Mouse (Mus musculus): ENCODE measurements at regions not wholly inside any gene's neighbourhood (a gene's known extent, or its start where the extent isn't known, plus 50 kb on each side); places are given as distances from the start of the nearest gene placed in this dataset.

- no peak for DNase-seq (ENCODE audit: low read depth, low spot score)
- Histone ChIP-seq H3K9me3 (ENCODE audit: control insufficient read depth, insufficient read depth, low read depth, low read length) (no peaks in the 10 kb centered on the region), H3K4me1 (ENCODE audit: control insufficient read depth in 2 of 2, insufficient read depth in 2 of 2, low read length in 2 of 2, poor library complexity in 1 of 2) (no peaks in the 10 kb centered on the region), H3K4me3 (ENCODE audit: insufficient read depth in 1 of 2, low read depth in 1 of 2, low read length in 2 of 2, poor library complexity in 1 of 2, severe bottlenecking in 1 of 2) (no peak overlapping the region), H3K27ac (ENCODE audit: insufficient read depth, low read depth, low read length, poor library complexity, severe bottlenecking) (no peak overlapping the region), H3K36me3 (ENCODE audit: control insufficient read depth, insufficient read depth, low read length, poor library complexity, severe bottlenecking) (no peaks in the 10 kb centered on the region), H3K9ac (ENCODE audit: insufficient read depth, low read depth, low read length, poor library complexity, severe bottlenecking) (no peak overlapping the region)
- TF ChIP-seq MAFK (IDR thresholded peaks at IDR 0.05; ENCODE audit: insufficient read depth, low read depth, low read length) (no peak), ZNF384 (IDR thresholded peaks at IDR 0.05; ENCODE audit: low read depth, low read length) (no peak), HCFC1 (IDR thresholded peaks at IDR 0.05; ENCODE audit: borderline replicate concordance, insufficient read depth, low read length) (no peak), ZC3H11A (IDR thresholded peaks at IDR 0.05; ENCODE audit: borderline replicate concordance, low read depth, low read length) (no peak), CHD2 (IDR thresholded peaks at IDR 0.05; ENCODE audit: low read depth, low read length) (no peak)
- in situ Hi-C loops (cut with MboI; ENCODE audit: low sequenced_read_pairs in 2 of 2, unreplicated experiment in 2 of 2) = no loop called here
These were observed 145.8 kb upstream of the Syt13 start for GRCm38 (mm10) chr2:92769061-92769460.

GRCm38 (mm10) chr2:92770098-92770497 is 144.8 kb upstream of the Syt13 start:
- H3K9me3 ChIP-seq (ENCODE audit: control insufficient read depth, insufficient read depth, low read depth, low read length) = no peaks in the 10 kb centered on the region
- TF ChIP-seq ZNF384 (IDR thresholded peaks at IDR 0.05; ENCODE audit: low read depth, low read length) (no peak), CHD2 (IDR thresholded peaks at IDR 0.05; ENCODE audit: low read depth, low read length) (no peak), HCFC1 (IDR thresholded peaks at IDR 0.05; ENCODE audit: borderline replicate concordance, insufficient read depth, low read length) (no peak), MAFK (IDR thresholded peaks at IDR 0.05; ENCODE audit: insufficient read depth, low read depth, low read length) (no peak), ZC3H11A (IDR thresholded peaks at IDR 0.05; ENCODE audit: borderline replicate concordance, low read depth, low read length) (no peak)
- no peak overlapping the region for H3K4me3 ChIP-seq (ENCODE audit: insufficient read depth in 1 of 2, low read depth in 1 of 2, low read length in 2 of 2, poor library complexity in 1 of 2, severe bottlenecking in 1 of 2)
- H3K4me1 ChIP-seq (ENCODE audit: control insufficient read depth in 2 of 2, insufficient read depth in 2 of 2, low read length in 2 of 2, poor library complexity in 1 of 2) = no peaks in the 10 kb centered on the region
- H3K9ac ChIP-seq (ENCODE audit: insufficient read depth, low read depth, low read length, poor library complexity, severe bottlenecking) = no peak overlapping the region
- no peak for DNase-seq (ENCODE audit: low read depth, low spot score)
- H3K36me3 ChIP-seq (ENCODE audit: control insufficient read depth, insufficient read depth, low read length, poor library complexity, severe bottlenecking) = no peaks in the 10 kb centered on the region
- in situ Hi-C loops (cut with MboI; ENCODE audit: low sequenced_read_pairs in 2 of 2, unreplicated experiment in 2 of 2) = no loop called here
- no peak overlapping the region for H3K27ac ChIP-seq (ENCODE audit: insufficient read depth, low read depth, low read length, poor library complexity, severe bottlenecking)

GRCm38 (mm10) chr2:92772623-92773022 is 142.3 kb upstream of the Syt13 start:
- DNase-seq (ENCODE audit: low read depth, low spot score) = no peak
- Histone ChIP-seq H3K36me3 (ENCODE audit: control insufficient read depth, insufficient read depth, low read length, poor library complexity, severe bottlenecking) (no peaks in the 10 kb centered on the region), H3K9ac (ENCODE audit: insufficient read depth, low read depth, low read length, poor library complexity, severe bottlenecking) (no peak overlapping the region), H3K27ac (ENCODE audit: insufficient read depth, low read depth, low read length, poor library complexity, severe bottlenecking) (no peak overlapping the region), H3K4me3 (ENCODE audit: insufficient read depth in 1 of 2, low read depth in 1 of 2, low read length in 2 of 2, poor library complexity in 1 of 2, severe bottlenecking in 1 of 2) (no peak overlapping the region), H3K9me3 (ENCODE audit: control insufficient read depth, insufficient read depth, low read depth, low read length) (no peaks in the 10 kb centered on the region), H3K4me1 (ENCODE audit: control insufficient read depth in 2 of 2, insufficient read depth in 2 of 2, low read length in 2 of 2, poor library complexity in 1 of 2) (no peaks in the 10 kb centered on the region)
- in situ Hi-C loops (cut with MboI; ENCODE audit: low sequenced_read_pairs in 2 of 2, unreplicated experiment in 2 of 2) = no loop called here
- TF ChIP-seq MAFK (IDR thresholded peaks at IDR 0.05; ENCODE audit: insufficient read depth, low read depth, low read length) = no peak
- TF ChIP-seq ZNF384 (IDR thresholded peaks at IDR 0.05; ENCODE audit: low read depth, low read length) = no peak
- TF ChIP-seq HCFC1 (IDR thresholded peaks at IDR 0.05; ENCODE audit: borderline replicate concordance, insufficient read depth, low read length) = no peak
- no peak for TF ChIP-seq ZC3H11A (IDR thresholded peaks at IDR 0.05; ENCODE audit: borderline replicate concordance, low read depth, low read length)
- no peak for TF ChIP-seq CHD2 (IDR thresholded peaks at IDR 0.05; ENCODE audit: low read depth, low read length)

GRCm38 (mm10) chr2:92776497-92776896 is 138.4 kb upstream of the Syt13 start:
- no peak overlapping the region for H3K27ac ChIP-seq (ENCODE audit: insufficient read depth, low read depth, low read length, poor library complexity, severe bottlenecking)
- DNase-seq (ENCODE audit: low read depth, low spot score) = no peak
- TF ChIP-seq ZC3H11A (IDR thresholded peaks at IDR 0.05; ENCODE audit: borderline replicate concordance, low read depth, low read length) (no peak), CHD2 (IDR thresholded peaks at IDR 0.05; ENCODE audit: low read depth, low read length) (no peak), MAFK (IDR thresholded peaks at IDR 0.05; ENCODE audit: insufficient read depth, low read depth, low read length) (no peak), ZNF384 (IDR thresholded peaks at IDR 0.05; ENCODE audit: low read depth, low read length) (no peak), HCFC1 (IDR thresholded peaks at IDR 0.05; ENCODE audit: borderline replicate concordance, insufficient read depth, low read length) (no peak)
- no peak overlapping the region for H3K4me3 ChIP-seq (ENCODE audit: insufficient read depth in 1 of 2, low read depth in 1 of 2, low read length in 2 of 2, poor library complexity in 1 of 2, severe bottlenecking in 1 of 2)
- no peaks in the 10 kb centered on the region for H3K9me3 ChIP-seq (ENCODE audit: control insufficient read depth, insufficient read depth, low read depth, low read length)
- no peaks in the 10 kb centered on the region for H3K36me3 ChIP-seq (ENCODE audit: control insufficient read depth, insufficient read depth, low read length, poor library complexity, severe bottlenecking)
- in situ Hi-C loops (cut with MboI; ENCODE audit: low sequenced_read_pairs in 2 of 2, unreplicated experiment in 2 of 2) = no loop called here
- H3K4me1 ChIP-seq (ENCODE audit: control insufficient read depth in 2 of 2, insufficient read depth in 2 of 2, low read length in 2 of 2, poor library complexity in 1 of 2) = no peaks in the 10 kb centered on the region
- H3K9ac ChIP-seq (ENCODE audit: insufficient read depth, low read depth, low read length, poor library complexity, severe bottlenecking) = no peak overlapping the region

- in situ Hi-C loops (cut with MboI; ENCODE audit: low sequenced_read_pairs in 2 of 2, unreplicated experiment in 2 of 2) = no loop called here
- H3K27ac ChIP-seq (ENCODE audit: insufficient read depth, low read depth, low read length, poor library complexity, severe bottlenecking) = no peak overlapping the region
- no peaks in the 10 kb centered on the region for H3K4me1 ChIP-seq (ENCODE audit: control insufficient read depth in 2 of 2, insufficient read depth in 2 of 2, low read length in 2 of 2, poor library complexity in 1 of 2)
- no peak overlapping the region for H3K4me3 ChIP-seq (ENCODE audit: insufficient read depth in 1 of 2, low read depth in 1 of 2, low read length in 2 of 2, poor library complexity in 1 of 2, severe bottlenecking in 1 of 2)
- H3K9me3 ChIP-seq (ENCODE audit: control insufficient read depth, insufficient read depth, low read depth, low read length) = no peaks in the 10 kb centered on the region
- TF ChIP-seq HCFC1 (IDR thresholded peaks at IDR 0.05; ENCODE audit: borderline replicate concordance, insufficient read depth, low read length) (no peak), ZNF384 (IDR thresholded peaks at IDR 0.05; ENCODE audit: low read depth, low read length) (no peak)
- no peak for DNase-seq (ENCODE audit: low read depth, low spot score)
- H3K9ac ChIP-seq (ENCODE audit: insufficient read depth, low read depth, low read length, poor library complexity, severe bottlenecking) = no peak overlapping the region
- H3K36me3 ChIP-seq (ENCODE audit: control insufficient read depth, insufficient read depth, low read length, poor library complexity, severe bottlenecking) = no peaks in the 10 kb centered on the region
These were observed 135.8 kb upstream of the Syt13 start for GRCm38 (mm10) chr2:92779101-92779500.

Measured in ES-E14 (cell line).